ENCODE assay signal across 8 mouse cellular contexts in the genomic region with DNA sequence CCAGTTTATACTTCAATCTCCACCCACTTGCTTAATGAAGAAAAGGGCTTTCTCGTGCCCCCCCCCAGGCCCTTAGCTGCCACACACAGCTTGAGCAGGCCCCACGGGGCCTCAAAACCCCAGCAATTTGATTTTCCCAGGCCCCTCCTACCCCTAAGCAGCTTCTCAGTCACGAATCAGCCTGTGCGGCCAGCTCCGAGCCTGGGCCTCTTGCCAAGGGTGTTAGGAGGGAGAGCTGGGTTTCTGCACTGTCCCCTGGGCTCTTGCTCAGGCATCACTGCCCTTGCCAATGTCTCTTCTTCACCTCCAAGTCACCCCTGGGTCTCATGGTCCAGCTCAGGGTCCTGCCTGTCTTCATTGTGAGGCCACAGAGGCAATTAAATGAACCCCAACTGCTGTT. TPM values are rescaled to one million over a fixed set of nuclear protein-coding genes. Genes with fewer than 3 reads are reported as not detected.
DNase-seq lines count a peak whose midpoint lies in the region; ATAC-seq lines count a peak whose summit lies in the region.

No protein-coding gene starts in this region.

- ATAC-seq in kidney, embryonic 14.5 days (ENCODE audit: low FRiP score, low TSS enrichment): 0 out of 2 replicates have a peak, but pooled peaks have one; percentile 25
- ATAC-seq in embryonic facial prominence, embryonic 14.5 days (ENCODE audit: low read depth): peak; percentile 86
- peak; percentile 45; the same call in 1 of the 2 replicates for ATAC-seq in midbrain, embryonic 16.5 days
- ATAC-seq in CD4-positive, CD25-positive, alpha-beta regulatory T cell, adult 4 months: no peak
- ATAC-seq in liver, embryonic 11.5 days (replicated peaks; ENCODE audit: low FRiP score): no peak

- H3K4me3 ChIP-seq in kidney, embryonic 14.5 days (ENCODE audit: low read length): no peak overlapping the region
- H3K4me3 ChIP-seq in embryonic facial prominence, embryonic 14.5 days (ENCODE audit: low read depth, low read length): no peak overlapping the region
- H3K4me3 ChIP-seq in midbrain, embryonic 16.5 days (ENCODE audit: low read depth, low read length): no peak overlapping the region
- H3K4me3 ChIP-seq in liver, embryonic 11.5 days (ENCODE audit: low read depth, low read length): no peak overlapping the region

- DNase-seq in kidney, adult 9 months: no peak
- peak; percentile 76 for DNase-seq in adrenal gland, adult 2 months
- DNase-seq in embryonic facial prominence, embryonic 14.5 days (ENCODE audit: low spot score): peak; percentile 90
- peak; percentile 82 for DNase-seq in heart, postnatal 4 days
- DNase-seq in liver, embryonic 11.5 days (ENCODE audit: low spot score): no peak

- no peak overlapping the region for H3K27ac ChIP-seq in kidney, embryonic 14.5 days (ENCODE audit: low read depth, low read length)
- H3K27ac ChIP-seq in embryonic facial prominence, embryonic 14.5 days (replicated peaks; ENCODE audit: low read depth, low read length): peak overlapping the region; percentile 68; the same call in 1 of the 2 replicates
- H3K27ac ChIP-seq in midbrain, embryonic 16.5 days (ENCODE audit: low read length): no peak overlapping the region
- H3K27ac ChIP-seq in liver, embryonic 11.5 days (ENCODE audit: low read depth, low read length): no peak overlapping the region

- H3K36me3 ChIP-seq in kidney, embryonic 14.5 days (ENCODE audit: control insufficient read depth, insufficient read depth, low read length): no peaks in the 10 kb centered on the region
- H3K36me3 ChIP-seq in embryonic facial prominence, embryonic 14.5 days (ENCODE audit: control insufficient read depth, insufficient read depth, low read length): no peaks in the 10 kb centered on the region
- no peaks in the 10 kb centered on the region for H3K36me3 ChIP-seq in midbrain, embryonic 16.5 days (ENCODE audit: control insufficient read depth, insufficient read depth, low read length)
- no peaks in the 10 kb centered on the region for H3K36me3 ChIP-seq in liver, embryonic 11.5 days (ENCODE audit: control insufficient read depth, insufficient read depth, low read length)

- WGBS in kidney, embryonic 14.5 days: 27% methylated on average over 5 of the region's 5 CpGs
- WGBS in embryonic facial prominence, embryonic 14.5 days: 10% methylated on average over 5 of the region's 5 CpGs
- WGBS in midbrain, embryonic 16.5 days: 29% methylated on average over 5 of the region's 5 CpGs
- 57% methylated on average over 5 of the region's 5 CpGs for WGBS in liver, embryonic 11.5 days

- peaks cover 11% of the 10 kb centered on the region; the same call in 1 of the 2 replicates for H3K4me1 ChIP-seq in kidney, embryonic 14.5 days (ENCODE audit: control insufficient read depth, insufficient read depth, low read length)
- peaks cover 26% of the 10 kb centered on the region for H3K4me1 ChIP-seq in embryonic facial prominence, embryonic 14.5 days (ENCODE audit: control insufficient read depth, insufficient read depth, low read length)
- H3K4me1 ChIP-seq in midbrain, embryonic 16.5 days (ENCODE audit: control insufficient read depth, insufficient read depth, low read length): no peaks in the 10 kb centered on the region
- peaks cover 3% of the 10 kb centered on the region; the same call in 1 of the 2 replicates for H3K4me1 ChIP-seq in liver, embryonic 11.5 days (replicated peaks; ENCODE audit: control insufficient read depth, insufficient read depth, low read length)

- no peaks in the 10 kb centered on the region for H3K9me3 ChIP-seq in kidney, embryonic 14.5 days (ENCODE audit: control insufficient read depth, low read length)
- no peaks in the 10 kb centered on the region for H3K9me3 ChIP-seq in embryonic facial prominence, embryonic 14.5 days (ENCODE audit: control insufficient read depth, low read length)
- H3K9me3 ChIP-seq in midbrain, embryonic 16.5 days (replicated peaks; ENCODE audit: control insufficient read depth, low read length, poor library complexity, severe bottlenecking): no peaks in the 10 kb centered on the region
- H3K9me3 ChIP-seq in liver, embryonic 11.5 days (ENCODE audit: control insufficient read depth, low read length): no peaks in the 10 kb centered on the region

- H3K27me3 ChIP-seq in kidney, embryonic 14.5 days (ENCODE audit: control insufficient read depth, insufficient read depth, low read length): no peaks in the 10 kb centered on the region
- no peaks in the 10 kb centered on the region for H3K27me3 ChIP-seq in embryonic facial prominence, embryonic 14.5 days (replicated peaks; ENCODE audit: control insufficient read depth, insufficient read depth, low read length)
- no peaks in the 10 kb centered on the region for H3K27me3 ChIP-seq in midbrain, embryonic 16.5 days (ENCODE audit: control insufficient read depth, insufficient read depth, low read depth, low read length)
- no peaks in the 10 kb centered on the region for H3K27me3 ChIP-seq in liver, embryonic 11.5 days (replicated peaks; ENCODE audit: control insufficient read depth, insufficient read depth, low read length)

- no peak overlapping the region for H3K9ac ChIP-seq in kidney, embryonic 14.5 days (ENCODE audit: low read depth, low read length)
- no peak overlapping the region for H3K9ac ChIP-seq in embryonic facial prominence, embryonic 14.5 days (ENCODE audit: low read depth, low read length)
- H3K9ac ChIP-seq in midbrain, embryonic 16.5 days (ENCODE audit: low read depth, low read length): no peak overlapping the region
- H3K9ac ChIP-seq in liver, embryonic 11.5 days (ENCODE audit: low read depth, low read length): no peak overlapping the region

- no peak overlapping the region for H3K4me2 ChIP-seq in kidney, embryonic 14.5 days (replicated peaks; ENCODE audit: low read depth, low read length)
- no peak overlapping the region for H3K4me2 ChIP-seq in embryonic facial prominence, embryonic 14.5 days (ENCODE audit: low read depth, low read length)
- H3K4me2 ChIP-seq in midbrain, embryonic 16.5 days (ENCODE audit: low read length): no peak overlapping the region
- H3K4me2 ChIP-seq in liver, embryonic 11.5 days: no peak overlapping the region

RNA-seq across cellular contexts. Expression of gene Fosl2, which starts 33.1 kb away (rescaled TPM):
- polyA plus RNA-seq in kidney, embryonic 14.5 days (2014; fragmentation: Nextera tagmentation; extraction: Ambion mirVana): 7.0 and 7.1 TPM in 2 replicates
- total RNA-seq in adrenal gland, adult 2 months (2021): 100 to 1,000 TPM; 275 to 347 TPM
- polyA plus RNA-seq in adrenal gland, adult 2 months (2012; rRNA removed): 186 and 248 TPM in 2 replicates
- polyA plus RNA-seq in embryonic facial prominence, embryonic 14.5 days (2014; fragmentation: Nextera tagmentation; extraction: Ambion mirVana): 7.7 and 10.8 TPM in 2 replicates
- 10 to 100 TPM; 25.0 to 26.8 TPM for total RNA-seq in heart, postnatal 4 days (2021)
- polyA plus RNA-seq in midbrain, embryonic 16.5 days (2015; fragmentation: Nextera tagmentation; extraction: Ambion mirVana): 0.37 and 0.55 TPM in 2 replicates
- polyA plus RNA-seq in CD4-positive, CD25-positive, alpha-beta regulatory T cell, adult 4 months (2017; shearing (Covaris generic)): 1 to 10 TPM; 1.5 to 1.9 TPM
- polyA plus RNA-seq in liver, embryonic 11.5 days (2014; fragmentation: Nextera tagmentation; extraction: Ambion mirVana): 1.9 and 2.0 TPM in 2 replicates

Comparison
In these comparisons a context has a peak if more than half of its experiments do, and no peak if none do; other contexts are left out.
1. ATAC-seq: peak in kidney, embryonic 14.5 days (single experiment), embryonic facial prominence, embryonic 14.5 days (single experiment) and midbrain, embryonic 16.5 days (single experiment); none in CD4-positive, CD25-positive, alpha-beta regulatory T cell, adult 4 months (single experiment) and liver, embryonic 11.5 days (single experiment).
2. DNase-seq: peak in adrenal gland, adult 2 months (single experiment), embryonic facial prominence, embryonic 14.5 days (single experiment) and heart, postnatal 4 days (single experiment); none in kidney, adult 9 months (single experiment) and liver, embryonic 11.5 days (single experiment).
3. RNA of gene Fosl2, which starts 33.1 kb away (polyA plus RNA-seq): 186 to 248 TPM in adrenal gland, adult 2 months; 7.7 to 10.8 TPM in embryonic facial prominence, embryonic 14.5 days, 7.0 to 7.1 TPM in kidney, embryonic 14.5 days, 1.9 to 2.0 TPM in liver, embryonic 11.5 days, 1.5 to 1.9 TPM in CD4-positive, CD25-positive, alpha-beta regulatory T cell, adult 4 months and 0.37 to 0.55 TPM in midbrain, embryonic 16.5 days; every median in the first group is over 10 times any median in the second.